Mouse (Mus musculus): ENCODE data around the gene Mettl5.

GRCm38 (mm10) chr2:69838707-69839106 lies 46.7 kb downstream of the Mettl5 start:
- no peak for TF ChIP-seq POLR2A (IDR thresholded peaks at IDR 0.05; ENCODE audit: control insufficient read depth, low read depth, low read length)
- TF ChIP-seq CTCF (IDR thresholded peaks at IDR 0.05; ENCODE audit: control insufficient read depth, insufficient read depth, insufficient replicate concordance, low read depth, low read length), result no peak

Measured in testis, adult 2 months (tissue).